Mouse (Mus musculus): Measurements from ENCODE around the gene Tet2. TPM values are rescaled to one million over a fixed set of nuclear protein-coding genes. Genes with fewer than 3 reads are reported as not detected.

Gene Tet2
- polyA plus RNA-seq, 1 experiment from 2014 or later: 21.8 TPM

GRCm38 (mm10) chr3:133532252-133532651, 12.7 kb downstream of the Tet2 start:
- H3K36me3 ChIP-seq: peaks cover 8% of the 10 kb centered on the region
- no peak for ATAC-seq (ENCODE audit: insufficient number of reproducible peaks, insufficient read depth, low FRiP score, low TSS enrichment)
- H3K27ac ChIP-seq: no peak overlapping the region
- WGBS: 87% methylated on average over 6 of the region's 6 CpGs
- peaks cover 10% of the 10 kb centered on the region; the same call in 1 of the 2 replicates for H3K4me1 ChIP-seq
- H3K4me3 ChIP-seq: no peak overlapping the region
- H3K9ac ChIP-seq: no peak overlapping the region
- no peaks in the 10 kb centered on the region for H3K27me3 ChIP-seq
- H3K9me3 ChIP-seq: no peaks in the 10 kb centered on the region
- no peak overlapping the region for H3K4me2 ChIP-seq (replicated peaks)

GRCm38 (mm10) chr3:133531101-133531500, 13.8 kb downstream of the Tet2 start:
- Histone ChIP-seq H3K4me3 (no peak overlapping the region), H3K9me3 (no peaks in the 10 kb centered on the region), H3K36me3 (peaks cover 2% of the 10 kb centered on the region; the same call in 1 of the 2 replicates), H3K27ac (no peak overlapping the region), H3K4me2 (replicated peaks) (no peak overlapping the region), H3K4me1 (peaks cover 10% of the 10 kb centered on the region; the same call in 1 of the 2 replicates), H3K27me3 (no peaks in the 10 kb centered on the region), H3K9ac (no peak overlapping the region)
- no peak for ATAC-seq (ENCODE audit: insufficient number of reproducible peaks, insufficient read depth, low FRiP score, low TSS enrichment)
- WGBS: 81% methylated on average over 2 of the region's 2 CpGs

GRCm38 (mm10) chr3:133530664-133531063, 14.3 kb downstream of the Tet2 start:
- ATAC-seq (ENCODE audit: insufficient number of reproducible peaks, insufficient read depth, low FRiP score, low TSS enrichment): no peak
- no peak overlapping the region for H3K4me3 ChIP-seq
- WGBS: 70% methylated on average over 3 of the region's 3 CpGs

GRCm38 (mm10) chr3:133526119-133526723, 18.7 kb downstream of the Tet2 start:
- 85% methylated on average over 4 of the region's 4 CpGs for whole genome bisulfite sequencing

More at GRCm38 (mm10) chr3:133530664-133531063, 14.3 kb downstream of the Tet2 start:
- H3K4me1 ChIP-seq: peaks cover 10% of the 10 kb centered on the region; the same call in 1 of the 2 replicates
- no peaks in the 10 kb centered on the region for H3K9me3 ChIP-seq
- H3K27ac ChIP-seq: no peak overlapping the region
- H3K27me3 ChIP-seq: no peaks in the 10 kb centered on the region
- no peak overlapping the region for H3K4me2 ChIP-seq (replicated peaks)
- no peaks in the 10 kb centered on the region for H3K36me3 ChIP-seq
- no peak overlapping the region for H3K9ac ChIP-seq

GRCm38 (mm10) chr3:133525578-133525977, 19.4 kb downstream of the Tet2 start:
- Histone ChIP-seq H3K4me2 (replicated peaks) (no peak overlapping the region), H3K9ac (no peak overlapping the region), H3K27me3 (no peaks in the 10 kb centered on the region), H3K27ac (no peak overlapping the region), H3K4me1 (no peaks in the 10 kb centered on the region), H3K4me3 (no peak overlapping the region), H3K36me3 (no peaks in the 10 kb centered on the region), H3K9me3 (no peaks in the 10 kb centered on the region)
- WGBS: 91% methylated on average over 1 of the region's 1 CpGs
- ATAC-seq (ENCODE audit: insufficient number of reproducible peaks, insufficient read depth, low FRiP score, low TSS enrichment): no peak

More at GRCm38 (mm10) chr3:133526119-133526723, 18.7 kb downstream of the Tet2 start:
- Histone ChIP-seq H3K27me3 (no peaks in the 10 kb centered on the region), H3K4me1 (no peaks in the 10 kb centered on the region), H3K4me3 (no peak overlapping the region), H3K9ac (no peak overlapping the region), H3K27ac (no peak overlapping the region), H3K36me3 (no peaks in the 10 kb centered on the region), H3K4me2 (replicated peaks) (no peak overlapping the region), H3K9me3 (no peaks in the 10 kb centered on the region)
- no peak for ATAC-seq (ENCODE audit: insufficient number of reproducible peaks, insufficient read depth, low FRiP score, low TSS enrichment)

- H3K4me2 ChIP-seq (replicated peaks): no peak overlapping the region
- H3K9ac ChIP-seq: no peak overlapping the region
- H3K4me3 ChIP-seq: no peak overlapping the region
- H3K27ac ChIP-seq: no peak overlapping the region
- H3K27me3 ChIP-seq: no peaks in the 10 kb centered on the region
- no peaks in the 10 kb centered on the region for H3K9me3 ChIP-seq
- H3K4me1 ChIP-seq: no peaks in the 10 kb centered on the region
- ATAC-seq (ENCODE audit: insufficient number of reproducible peaks, insufficient read depth, low FRiP score, low TSS enrichment): no peak
- H3K36me3 ChIP-seq: no peaks in the 10 kb centered on the region
- WGBS: 83% methylated on average over 4 of the region's 4 CpGs
Measured at GRCm38 (mm10) chr3:133524341-133525050, 20.4 kb downstream of the Tet2 start.

- Histone ChIP-seq H3K9ac (no peak overlapping the region), H3K9me3 (no peaks in the 10 kb centered on the region), H3K36me3 (no peaks in the 10 kb centered on the region), H3K4me2 (replicated peaks) (no peak overlapping the region), H3K27ac (no peak overlapping the region), H3K4me3 (no peak overlapping the region), H3K27me3 (no peaks in the 10 kb centered on the region), H3K4me1 (no peaks in the 10 kb centered on the region)
- 84% methylated on average over 6 of the region's 6 CpGs for WGBS
- ATAC-seq (ENCODE audit: insufficient number of reproducible peaks, insufficient read depth, low FRiP score, low TSS enrichment): no peak
Measured at GRCm38 (mm10) chr3:133523191-133523590, 21.7 kb downstream of the Tet2 start.

GRCm38 (mm10) chr3:133522289-133522688, 22.6 kb downstream of the Tet2 start:
- H3K4me2 ChIP-seq (replicated peaks): no peak overlapping the region
- no peaks in the 10 kb centered on the region for H3K27me3 ChIP-seq
- H3K27ac ChIP-seq: no peak overlapping the region
- no peak overlapping the region for H3K9ac ChIP-seq
- H3K36me3 ChIP-seq: no peaks in the 10 kb centered on the region
- H3K4me1 ChIP-seq: no peaks in the 10 kb centered on the region
- no peak for ATAC-seq (ENCODE audit: insufficient number of reproducible peaks, insufficient read depth, low FRiP score, low TSS enrichment)
- H3K9me3 ChIP-seq: no peaks in the 10 kb centered on the region
- WGBS: 79% methylated on average over 7 of the region's 7 CpGs
- H3K4me3 ChIP-seq: no peak overlapping the region

GRCm38 (mm10) chr3:133518801-133519200, 26.1 kb downstream of the Tet2 start:
- no peak overlapping the region for H3K27ac ChIP-seq
- WGBS: 90% methylated on average over 3 of the region's 3 CpGs
- no peak overlapping the region for H3K9ac ChIP-seq
- no peaks in the 10 kb centered on the region for H3K27me3 ChIP-seq
- H3K4me3 ChIP-seq: no peak overlapping the region
- H3K9me3 ChIP-seq: no peaks in the 10 kb centered on the region
- no peaks in the 10 kb centered on the region for H3K4me1 ChIP-seq
- 0 out of 2 replicates have a peak, but pooled peaks cover 15% of the 10 kb centered on the region for H3K36me3 ChIP-seq
- ATAC-seq (ENCODE audit: insufficient number of reproducible peaks, insufficient read depth, low FRiP score, low TSS enrichment): no peak
- no peak overlapping the region for H3K4me2 ChIP-seq (replicated peaks)

- no peak overlapping the region for H3K4me2 ChIP-seq (replicated peaks)
- H3K4me3 ChIP-seq: no peak overlapping the region
- H3K36me3 ChIP-seq: 0 out of 2 replicates have a peak, but pooled peaks cover 16% of the 10 kb centered on the region
- no peak for ATAC-seq (ENCODE audit: insufficient number of reproducible peaks, insufficient read depth, low FRiP score, low TSS enrichment)
- no peaks in the 10 kb centered on the region for H3K4me1 ChIP-seq
- H3K27ac ChIP-seq: no peak overlapping the region
- no peaks in the 10 kb centered on the region for H3K27me3 ChIP-seq
- 86% methylated on average over 6 of the region's 6 CpGs for WGBS
- H3K9me3 ChIP-seq: no peaks in the 10 kb centered on the region
- no peak overlapping the region for H3K9ac ChIP-seq
Measured at GRCm38 (mm10) chr3:133518116-133518515, 26.8 kb downstream of the Tet2 start.

- no peak for ATAC-seq (ENCODE audit: insufficient number of reproducible peaks, insufficient read depth, low FRiP score, low TSS enrichment)
- no peaks in the 10 kb centered on the region for H3K9me3 ChIP-seq
- 0 out of 2 replicates have a peak, but pooled peaks cover 16% of the 10 kb centered on the region for H3K36me3 ChIP-seq
- no peaks in the 10 kb centered on the region for H3K4me1 ChIP-seq
- H3K4me2 ChIP-seq (replicated peaks): no peak overlapping the region
- no peaks in the 10 kb centered on the region for H3K27me3 ChIP-seq
- H3K27ac ChIP-seq: no peak overlapping the region
- H3K9ac ChIP-seq: no peak overlapping the region
- H3K4me3 ChIP-seq: no peak overlapping the region
- 84% methylated on average over 6 of the region's 6 CpGs for WGBS
Measured at GRCm38 (mm10) chr3:133517406-133517805, 27.5 kb downstream of the Tet2 start.

GRCm38 (mm10) chr3:133516137-133516536, 28.8 kb downstream of the Tet2 start:
- peaks cover 16% of the 10 kb centered on the region; the same call in 1 of the 2 replicates for H3K36me3 ChIP-seq
- H3K9me3 ChIP-seq: no peaks in the 10 kb centered on the region

More at GRCm38 (mm10) chr3:133516137-133516536, 28.8 kb downstream of the Tet2 start:
- no peak overlapping the region for H3K4me2 ChIP-seq (replicated peaks)
- H3K27me3 ChIP-seq: no peaks in the 10 kb centered on the region
- H3K4me3 ChIP-seq: no peak overlapping the region
- H3K4me1 ChIP-seq: no peaks in the 10 kb centered on the region
- no peak overlapping the region for H3K27ac ChIP-seq
- 90% methylated on average over 6 of the region's 6 CpGs for WGBS
- no peak for ATAC-seq (ENCODE audit: insufficient number of reproducible peaks, insufficient read depth, low FRiP score, low TSS enrichment)
- H3K9ac ChIP-seq: no peak overlapping the region
